Mouse (Mus musculus) lung, postnatal 0 days (tissue): ENCODE data around the gene Mpv17. TPM values are rescaled to one million over a fixed set of nuclear protein-coding genes. Genes with fewer than 3 reads are reported as not detected.

Source experiments
- ATAC-seq: fragments of 200-750 bp; cut with Nextera tagmentation; 2 replicates; pipeline ENCODE4 v1.8.0; 2017; ENCODE audit warnings: moderate library complexity
- DNase-seq: peaks from one replicate; pipeline ENCODE4 v3.0.0-alpha.2; 2016; ENCODE audit warnings: low spot score
- H3K27ac ChIP-seq: fragments of 300-500 bp; sonication (generic); 2 replicates; pipeline ENCODE4 v1.5.1; 2014; ENCODE audit warnings: antibody characterized with exemption, mild to moderate bottlenecking, low read length, mixed read lengths
- H3K27me3 ChIP-seq: fragments of 300-500 bp; sonication (generic); replicated peaks from 2 replicates; pipeline ENCODE4 v1.6.1; 2014; ENCODE audit warnings: low read length, mixed read lengths; ENCODE audit not compliant: insufficient read depth
- H3K36me3 ChIP-seq: fragments of 300-500 bp; sonication (generic); 2 replicates; pipeline ENCODE4 v1.6.1; 2014; ENCODE audit warnings: low read length, mixed read lengths; ENCODE audit not compliant: insufficient read depth
- H3K4me1 ChIP-seq: fragments of 300-500 bp; sonication (generic); 2 replicates; pipeline ENCODE4 v1.6.1; 2014; ENCODE audit warnings: antibody characterized with exemption, low read depth, low read length, mixed read lengths; ENCODE audit not compliant: insufficient read depth
- H3K4me2 ChIP-seq: fragments of 300-500 bp; sonication (generic); replicated peaks from 2 replicates; pipeline ENCODE4 v1.6.1; 2014; ENCODE audit warnings: low read depth, mild to moderate bottlenecking, low read length, moderate library complexity, mixed read lengths
- H3K4me3 ChIP-seq: fragments of 300-500 bp; sonication (generic); 2 replicates; pipeline ENCODE4 v1.5.1; 2014; ENCODE audit warnings: low read depth, low read length
- H3K9ac ChIP-seq: fragments of 300-500 bp; sonication (generic); replicated peaks from 2 replicates; pipeline ENCODE4 v1.6.1; 2014; ENCODE audit warnings: low read depth, mild to moderate bottlenecking
- H3K9me3 ChIP-seq: fragments of 300-500 bp; sonication (generic); 2 replicates; pipeline ENCODE4 v1.6.1; 2016; ENCODE audit warnings: low read length, mixed read lengths
- CTCF ChIP-seq: IDR thresholded peaks from 2 replicates; pipeline ENCODE4 v1.5.1; 2016; ENCODE audit warnings: antibody characterized with exemption, mild to moderate bottlenecking
- EP300 ChIP-seq: IDR thresholded peaks from 2 replicates; pipeline ENCODE4 v1.6.1; 2016; ENCODE audit warnings: antibody characterized with exemption, mild to moderate bottlenecking, control low read depth
- WGBS: fragments of 180-500 bp; shearing (Covaris S2); extraction: QIAGEN DNeasy Blood & Tissue Kit; methylation state at CpG from one replicate; pipeline ENCODE4 v1.1.7; 2014; 5-methylcytosine and 5-hydroxymethylcytosine counted together
- polyA plus RNA-seq: library from polyadenylated mRNA; unstranded; fragments of >200 nt; fragmentation: Nextera tagmentation; extraction: Ambion mirVana; gene quantifications from 2 replicates; pipeline ENCODE4 v1.2.1, GENCODE M21; 2015

The Mpv17 gene
- polyA plus RNA-seq, 1 experiment from 2014 or later: 38.2 TPM

DNA sequence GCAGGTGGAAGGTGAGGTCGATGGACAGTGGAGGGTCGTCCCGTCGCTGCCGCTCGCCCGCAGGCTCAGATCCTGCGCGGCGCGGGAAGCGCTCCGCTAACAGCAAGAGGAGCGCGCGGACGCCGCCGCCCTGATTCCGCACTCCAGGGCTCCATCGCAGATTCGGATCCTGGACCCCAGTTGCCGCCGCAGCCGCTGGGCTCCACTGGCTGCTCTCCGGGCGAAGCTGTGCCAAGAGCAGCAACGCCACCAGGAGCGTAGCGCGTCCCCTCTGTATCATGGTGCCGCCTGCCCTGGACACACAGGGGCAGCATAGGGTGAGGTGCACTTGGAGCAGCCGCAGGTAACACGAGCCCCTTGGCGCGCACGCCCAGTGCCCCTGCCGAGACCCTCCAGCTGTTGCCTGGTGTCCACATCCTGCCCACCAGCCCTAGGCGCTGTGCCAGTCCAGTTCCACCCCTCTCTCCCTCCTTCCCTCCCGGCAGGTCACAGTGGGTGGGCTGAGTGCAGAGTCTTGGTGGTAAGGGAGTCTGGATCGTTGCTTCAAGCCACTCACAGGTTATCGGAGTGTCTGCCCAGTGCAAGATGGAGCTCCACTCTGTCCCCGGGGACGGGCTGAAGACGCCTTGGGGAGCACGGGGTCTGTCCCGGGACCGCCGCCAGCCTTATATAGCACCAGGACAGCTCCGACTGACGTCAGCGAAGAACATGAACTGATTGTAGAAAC is 15.6 kb downstream of the Mpv17 start, which contains the start of gene Ucn:
Ucn (minus strand) TSS at position 589 of the 727 bp plus-strand sequence.
- H3K27ac ChIP-seq: no peak within 1 kb of the TSS
- peaks cover 42% of the 10 kb centered on the region for H3K27me3 ChIP-seq
- no peak within 1 kb of the TSS for H3K9ac ChIP-seq
- TF ChIP-seq CTCF (no peak), EP300 (no peak)
- peak within 1 kb of the TSS; percentile 10; the same call in 1 of the 2 replicates for H3K4me3 ChIP-seq
- H3K4me1 ChIP-seq: 0 out of 2 replicates have a peak, but pooled peaks cover 4% of the 10 kb centered on the region
- 1% methylated on average over 52 of the region's 52 CpGs for WGBS
- H3K9me3 ChIP-seq: no peaks in the 10 kb centered on the region
- peak; percentile 24 for DNase-seq
- H3K36me3 ChIP-seq: no peaks in the 10 kb centered on the region; the same call in 1 of the 2 replicates
- peak; percentile 50; the same call in 1 of the 2 replicates for ATAC-seq
- H3K4me2 ChIP-seq: peak within 1 kb of the TSS; percentile 22

DNA sequence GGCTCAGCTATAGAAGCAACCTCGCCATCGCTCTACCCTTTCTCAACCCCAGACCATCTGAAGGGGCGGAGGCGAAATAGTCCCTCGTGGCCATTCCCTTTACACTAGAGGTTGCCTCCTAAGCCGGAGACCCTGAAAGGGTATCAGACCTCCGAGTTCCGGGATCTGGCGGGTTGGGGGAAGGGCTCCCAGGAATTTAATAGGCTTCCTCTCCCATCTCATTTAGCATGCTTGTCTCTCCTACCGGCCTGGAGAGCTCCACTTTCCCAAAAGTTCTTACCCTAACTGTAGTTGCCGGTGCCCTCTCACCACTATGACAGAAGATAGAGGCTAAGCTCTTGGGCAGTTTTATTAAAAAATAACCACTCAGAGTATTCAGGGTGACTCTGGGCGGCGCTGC is 16.4 kb downstream of the Mpv17 start:
- WGBS: 3% methylated on average over 13 of the region's 13 CpGs
- Histone ChIP-seq H3K4me3 (0 out of 2 replicates have a peak overlapping the region, but pooled peaks have one; percentile 10), H3K9me3 (no peaks in the 10 kb centered on the region), H3K36me3 (no peaks in the 10 kb centered on the region; the same call in 1 of the 2 replicates), H3K4me1 (0 out of 2 replicates have a peak, but pooled peaks cover 4% of the 10 kb centered on the region), H3K4me2 (0 out of 2 replicates have a peak overlapping the region, but pooled peaks have one; percentile 22), H3K27me3 (peaks cover 42% of the 10 kb centered on the region), H3K27ac (no peak overlapping the region), H3K9ac (no peak overlapping the region)
- TF ChIP-seq EP300 (no peak), CTCF (no peak)
- DNase-seq (no peak), ATAC-seq (no peak)

GRCm38 (mm10) chr5:31136730-31137424 is 17.2 kb downstream of the Mpv17 start:
- Histone ChIP-seq H3K4me3 (no peak overlapping the region), H3K27ac (no peak overlapping the region), H3K27me3 (peaks cover 42% of the 10 kb centered on the region), H3K36me3 (no peaks in the 10 kb centered on the region; the same call in 1 of the 2 replicates), H3K4me2 (no peak overlapping the region), H3K9me3 (no peaks in the 10 kb centered on the region), H3K9ac (no peak overlapping the region), H3K4me1 (0 out of 2 replicates have a peak, but pooled peaks cover 4% of the 10 kb centered on the region)
- ATAC-seq (no peak), DNase-seq (no peak)
- under 1% methylated on average over 30 of the region's 33 CpGs for WGBS
- TF ChIP-seq CTCF: no peak
- no peak for TF ChIP-seq EP300

- Histone ChIP-seq H3K9ac (no peak overlapping the region), H3K36me3 (no peaks in the 10 kb centered on the region), H3K4me2 (no peak overlapping the region), H3K9me3 (no peaks in the 10 kb centered on the region), H3K4me3 (no peak overlapping the region), H3K4me1 (no peaks in the 10 kb centered on the region), H3K27me3 (no peaks in the 10 kb centered on the region), H3K27ac (no peak overlapping the region)
- no peak for DNase-seq
- TF ChIP-seq EP300 (no peak), CTCF (no peak)
- no peak for ATAC-seq
- WGBS: 37% methylated on average over 5 of the region's 5 CpGs
Measured at GRCm38 (mm10) chr5:31126050-31126449, 28.0 kb downstream of the Mpv17 start.

- H3K4me1 ChIP-seq: no peaks in the 10 kb centered on the region
- no peak overlapping the region for H3K27ac ChIP-seq
- H3K4me3 ChIP-seq: no peak overlapping the region
- H3K36me3 ChIP-seq: no peaks in the 10 kb centered on the region
- no peaks in the 10 kb centered on the region for H3K27me3 ChIP-seq
- no peak overlapping the region for H3K9ac ChIP-seq
- TF ChIP-seq CTCF: no peak
- DNase-seq (no peak), ATAC-seq (no peak)
- 33% methylated on average over 2 of the region's 2 CpGs for WGBS
- H3K9me3 ChIP-seq: no peaks in the 10 kb centered on the region
- H3K4me2 ChIP-seq: no peak overlapping the region
Measured at GRCm38 (mm10) chr5:31123481-31123880, 30.6 kb downstream of the Mpv17 start.

DNA sequence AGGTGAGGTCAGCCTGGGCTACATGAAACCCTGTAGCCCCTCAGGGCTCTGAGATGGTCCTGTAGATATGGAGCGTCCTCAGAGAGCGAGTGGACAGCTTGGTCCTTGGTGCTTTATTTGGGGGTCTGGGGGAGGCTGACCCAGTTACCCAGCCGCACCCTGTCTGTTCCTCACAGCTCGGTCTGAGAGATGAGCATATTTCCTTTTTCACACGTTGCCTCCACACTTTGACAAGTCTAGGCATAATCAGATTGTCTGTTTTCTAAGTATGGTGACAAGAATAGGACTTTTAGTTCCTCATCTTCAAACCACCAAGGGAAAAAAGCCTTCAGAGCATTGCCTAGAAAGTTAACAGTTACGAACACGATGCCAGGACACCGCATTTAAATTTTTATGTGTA is 32.9 kb downstream of the Mpv17 start:
- ATAC-seq: no peak

More for the DNA sequence above, 32.9 kb downstream of the Mpv17 start:
- TF ChIP-seq CTCF (no peak), EP300 (no peak)
- no peak overlapping the region for H3K9ac ChIP-seq
- H3K4me2 ChIP-seq: no peak overlapping the region
- no peak overlapping the region for H3K4me3 ChIP-seq
- H3K4me1 ChIP-seq: no peaks in the 10 kb centered on the region
- no peaks in the 10 kb centered on the region for H3K27me3 ChIP-seq
- 80% methylated on average over 8 of the region's 8 CpGs for WGBS
- DNase-seq: no peak
- no peaks in the 10 kb centered on the region for H3K36me3 ChIP-seq
- H3K27ac ChIP-seq: no peak overlapping the region
- no peaks in the 10 kb centered on the region for H3K9me3 ChIP-seq
